Mouse (Mus musculus): ENCODE measurements around the gene Ttbk1. TPM values are rescaled to one million over a fixed set of nuclear protein-coding genes. Genes with fewer than 3 reads are reported as not detected.

The Ttbk1 gene
- polyA plus RNA-seq, 1 experiment from 2014 or later: 3.8 TPM

DNA sequence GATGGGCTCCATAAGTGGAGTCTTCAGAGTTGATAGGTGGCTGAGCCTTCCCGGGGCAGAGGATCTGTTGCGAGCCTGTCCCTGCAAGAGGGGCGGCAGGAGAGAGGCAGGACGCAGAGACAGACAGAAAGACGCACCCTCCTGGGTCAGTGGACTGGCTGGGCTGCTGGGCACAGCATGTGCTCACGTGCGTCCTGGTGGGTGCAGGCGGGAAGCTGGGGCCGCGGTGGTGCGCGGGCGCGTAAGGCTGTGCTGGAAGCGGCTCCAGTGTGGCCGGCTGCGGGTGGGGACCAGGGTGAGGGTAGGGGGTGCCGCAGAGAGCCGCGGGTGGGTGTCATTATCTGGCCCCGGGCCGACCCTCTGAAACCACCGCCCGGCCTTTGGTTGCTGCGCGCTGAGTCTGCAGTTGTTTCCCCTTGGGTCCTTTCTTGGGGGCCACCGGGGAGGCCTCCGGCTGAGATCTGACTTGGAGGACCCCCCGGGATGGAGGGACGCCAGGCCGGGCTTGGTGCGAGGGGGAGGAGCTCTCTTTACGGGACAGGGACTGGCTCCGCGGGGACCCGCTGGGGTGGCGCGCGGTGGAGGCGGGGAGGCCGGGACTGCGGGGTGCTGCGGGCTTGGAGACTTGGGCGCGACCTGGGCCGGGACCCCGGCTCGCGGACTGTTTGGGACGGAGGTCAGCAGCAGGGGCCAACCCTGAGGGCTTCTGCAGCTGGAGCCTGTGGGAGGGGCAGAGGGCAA is 42.5 kb downstream of the Ttbk1 start:
- ATAC-seq (no peak), DNase-seq (ENCODE audit: low spot score) (no peak)
- 5% methylated on average over 44 of the region's 50 CpGs for WGBS
- Histone ChIP-seq H3K9me3 (replicated peaks; ENCODE audit: control insufficient read depth, low read length) (no peaks in the 10 kb centered on the region), H3K27ac (ENCODE audit: low read depth, low read length) (no peak overlapping the region), H3K4me3 (ENCODE audit: low read depth, low read length) (no peak overlapping the region), H3K27me3 (replicated peaks; ENCODE audit: control insufficient read depth, insufficient read depth, low read length) (peaks cover 16% of the 10 kb centered on the region), H3K36me3 (ENCODE audit: control insufficient read depth, insufficient read depth, low read length) (0 out of 2 replicates have a peak, but pooled peaks cover 9% of the 10 kb centered on the region), H3K9ac (ENCODE audit: low read length) (no peak overlapping the region), H3K4me2 (ENCODE audit: low read length) (0 out of 2 replicates have a peak overlapping the region, but pooled peaks have one; percentile 21), H3K4me1 (ENCODE audit: control insufficient read depth, insufficient read depth, low read length) (no peaks in the 10 kb centered on the region)

- H3K27me3 ChIP-seq (replicated peaks; ENCODE audit: control insufficient read depth, insufficient read depth, low read length): no peaks in the 10 kb centered on the region; the same call in 1 of the 2 replicates
- no peaks in the 10 kb centered on the region for H3K9me3 ChIP-seq (replicated peaks; ENCODE audit: control insufficient read depth, low read length)
- no peak overlapping the region for H3K4me3 ChIP-seq (ENCODE audit: low read depth, low read length)
- WGBS: 92% methylated on average over 10 of the region's 10 CpGs
- H3K36me3 ChIP-seq (ENCODE audit: control insufficient read depth, insufficient read depth, low read length): no peaks in the 10 kb centered on the region
- ATAC-seq (no peak), DNase-seq (ENCODE audit: low spot score) (no peak)
- H3K4me1 ChIP-seq (ENCODE audit: control insufficient read depth, insufficient read depth, low read length): no peaks in the 10 kb centered on the region
- no peak overlapping the region for H3K4me2 ChIP-seq (ENCODE audit: low read length)
- H3K27ac ChIP-seq (ENCODE audit: low read depth, low read length): no peak overlapping the region
- no peak overlapping the region for H3K9ac ChIP-seq (ENCODE audit: low read length)
These were observed 48.3 kb downstream of the Ttbk1 start for GRCm38 (mm10) chr17:46439176-46439575.

DNA sequence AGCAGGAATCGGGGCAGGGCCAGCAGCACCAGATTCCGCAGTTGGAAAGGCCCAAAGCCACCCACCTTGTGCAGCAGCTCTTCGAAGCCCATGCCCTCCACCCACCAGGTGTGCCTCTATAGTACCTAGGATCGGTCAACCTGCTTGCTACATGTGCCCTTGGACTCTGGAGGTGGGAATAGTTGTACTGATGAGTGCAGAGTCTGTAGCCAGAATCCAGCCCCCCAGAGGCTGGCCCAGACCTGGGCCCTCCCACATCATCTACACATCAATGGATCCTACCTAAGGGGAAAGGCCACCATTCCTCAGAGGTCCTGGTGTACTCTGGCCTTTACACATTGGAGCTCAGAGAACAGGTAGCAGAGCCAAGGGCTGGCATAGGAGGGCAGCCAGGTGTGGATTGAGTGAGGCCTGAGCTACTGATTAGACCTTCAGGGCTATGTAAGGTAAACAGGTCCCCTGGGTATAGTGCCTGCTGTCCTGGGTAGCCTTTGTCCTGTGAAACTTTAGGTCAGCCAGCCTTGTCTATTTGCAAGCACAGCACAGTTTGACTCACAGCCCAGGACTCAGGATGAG is 49.1 kb downstream of the Ttbk1 start, which contains the start of gene Slc22a7:
TSS of gene Slc22a7 (minus strand) at position 160 of the 576 bp plus-strand sequence.
- H3K4me3 ChIP-seq (ENCODE audit: low read depth, low read length): no peak within 1 kb of the TSS
- H3K27me3 ChIP-seq (replicated peaks; ENCODE audit: control insufficient read depth, insufficient read depth, low read length): no peaks in the 10 kb centered on the region
- H3K9me3 ChIP-seq (replicated peaks; ENCODE audit: control insufficient read depth, low read length): no peaks in the 10 kb centered on the region
- no peak for ATAC-seq
- H3K27ac ChIP-seq (ENCODE audit: low read depth, low read length): no peak within 1 kb of the TSS
- DNase-seq (ENCODE audit: low spot score): no peak
- 95% methylated on average over 4 of the region's 4 CpGs for WGBS
- H3K4me2 ChIP-seq (ENCODE audit: low read length): no peak within 1 kb of the TSS
- H3K4me1 ChIP-seq (ENCODE audit: control insufficient read depth, insufficient read depth, low read length): no peaks in the 10 kb centered on the region
- no peaks in the 10 kb centered on the region for H3K36me3 ChIP-seq (ENCODE audit: control insufficient read depth, insufficient read depth, low read length)
- H3K9ac ChIP-seq (ENCODE audit: low read length): no peak within 1 kb of the TSS; the same call in 1 of the 2 replicates

- Histone ChIP-seq H3K9ac (ENCODE audit: low read length) (no peak overlapping the region; the same call in 1 of the 2 replicates), H3K4me1 (ENCODE audit: control insufficient read depth, insufficient read depth, low read length) (no peaks in the 10 kb centered on the region), H3K27me3 (replicated peaks; ENCODE audit: control insufficient read depth, insufficient read depth, low read length) (no peaks in the 10 kb centered on the region), H3K9me3 (replicated peaks; ENCODE audit: control insufficient read depth, low read length) (no peaks in the 10 kb centered on the region), H3K4me3 (ENCODE audit: low read depth, low read length) (no peak overlapping the region), H3K4me2 (ENCODE audit: low read length) (no peak overlapping the region), H3K27ac (ENCODE audit: low read depth, low read length) (no peak overlapping the region), H3K36me3 (ENCODE audit: control insufficient read depth, insufficient read depth, low read length) (no peaks in the 10 kb centered on the region)
- WGBS: 22% methylated on average over 23 of the region's 23 CpGs
- DNase-seq (ENCODE audit: low spot score) (peak; percentile 66), ATAC-seq (peak; percentile 59)
These were observed 50.7 kb downstream of the Ttbk1 start for GRCm38 (mm10) chr17:46436672-46437366.

GRCm38 (mm10) chr17:46433627-46434026 is 53.8 kb downstream of the Ttbk1 start:
- no peak overlapping the region; the same call in 1 of the 2 replicates for H3K4me3 ChIP-seq (ENCODE audit: low read depth, low read length)
- H3K9me3 ChIP-seq (replicated peaks; ENCODE audit: control insufficient read depth, low read length): no peaks in the 10 kb centered on the region
- no peak overlapping the region for H3K27ac ChIP-seq (ENCODE audit: low read depth, low read length)
- DNase-seq (ENCODE audit: low spot score): no peak
- H3K4me2 ChIP-seq (ENCODE audit: low read length): peak overlapping the region; percentile 36
- no peak for ATAC-seq
- no peaks in the 10 kb centered on the region for H3K27me3 ChIP-seq (replicated peaks; ENCODE audit: control insufficient read depth, insufficient read depth, low read length)
- no peaks in the 10 kb centered on the region; the same call in 1 of the 2 replicates for H3K4me1 ChIP-seq (ENCODE audit: control insufficient read depth, insufficient read depth, low read length)
- H3K9ac ChIP-seq (ENCODE audit: low read length): peak overlapping the region; percentile 17; the same call in 1 of the 2 replicates
- H3K36me3 ChIP-seq (ENCODE audit: control insufficient read depth, insufficient read depth, low read length): no peaks in the 10 kb centered on the region
- 2% methylated on average over 17 of the region's 17 CpGs for WGBS

DNA sequence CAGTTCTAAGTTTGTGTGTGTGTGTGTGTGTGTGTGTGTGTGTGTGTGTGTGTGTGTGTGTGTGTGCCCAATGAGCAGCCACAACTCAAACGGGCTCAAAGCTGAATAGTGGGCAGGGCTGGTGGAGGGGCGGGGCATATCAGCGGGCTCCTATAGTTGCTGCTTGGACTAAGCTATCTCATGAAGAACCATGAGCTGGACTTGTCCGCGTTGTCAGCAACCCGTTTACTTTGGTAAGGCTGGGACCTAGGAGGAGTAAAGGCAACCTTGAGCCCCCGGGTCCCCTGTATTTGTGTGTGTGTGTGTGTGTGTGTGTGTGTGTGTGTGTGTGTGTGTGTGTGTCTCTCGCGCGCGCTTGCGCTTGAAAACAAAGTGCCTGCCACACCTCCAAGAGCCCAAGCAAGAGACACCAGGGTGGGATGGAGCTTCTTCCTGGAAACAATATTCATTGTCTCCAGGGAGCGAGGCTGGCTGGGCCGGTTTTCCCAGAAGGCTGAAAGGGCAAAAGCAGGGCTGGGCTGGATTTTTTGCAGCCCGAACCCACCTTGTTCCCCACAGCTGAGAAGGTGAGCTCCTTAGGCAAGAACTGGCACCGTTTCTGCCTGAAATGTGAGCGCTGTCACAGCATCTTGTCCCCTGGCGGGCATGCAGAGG is 58.6 kb downstream of the Ttbk1 start, which contains the start of gene Crip3:
TSS of gene Crip3 (plus strand) at position 166 of the 654 bp plus-strand sequence.
- ATAC-seq (no peak), DNase-seq (ENCODE audit: low spot score) (no peak)
- no peak within 1 kb of the TSS for H3K9ac ChIP-seq (ENCODE audit: low read length)
- no peaks in the 10 kb centered on the region; the same call in 1 of the 2 replicates for H3K4me1 ChIP-seq (ENCODE audit: control insufficient read depth, insufficient read depth, low read length)
- peak within 1 kb of the TSS; percentile 35 for H3K4me2 ChIP-seq (ENCODE audit: low read length)
- no peaks in the 10 kb centered on the region for H3K36me3 ChIP-seq (ENCODE audit: control insufficient read depth, insufficient read depth, low read length)
- WGBS: 9% methylated on average over 17 of the region's 18 CpGs
- no peaks in the 10 kb centered on the region for H3K27me3 ChIP-seq (replicated peaks; ENCODE audit: control insufficient read depth, insufficient read depth, low read length)
- no peak within 1 kb of the TSS for H3K27ac ChIP-seq (ENCODE audit: low read depth, low read length)
- no peak within 1 kb of the TSS for H3K4me3 ChIP-seq (ENCODE audit: low read depth, low read length)
- no peaks in the 10 kb centered on the region for H3K9me3 ChIP-seq (replicated peaks; ENCODE audit: control insufficient read depth, low read length)

DNA sequence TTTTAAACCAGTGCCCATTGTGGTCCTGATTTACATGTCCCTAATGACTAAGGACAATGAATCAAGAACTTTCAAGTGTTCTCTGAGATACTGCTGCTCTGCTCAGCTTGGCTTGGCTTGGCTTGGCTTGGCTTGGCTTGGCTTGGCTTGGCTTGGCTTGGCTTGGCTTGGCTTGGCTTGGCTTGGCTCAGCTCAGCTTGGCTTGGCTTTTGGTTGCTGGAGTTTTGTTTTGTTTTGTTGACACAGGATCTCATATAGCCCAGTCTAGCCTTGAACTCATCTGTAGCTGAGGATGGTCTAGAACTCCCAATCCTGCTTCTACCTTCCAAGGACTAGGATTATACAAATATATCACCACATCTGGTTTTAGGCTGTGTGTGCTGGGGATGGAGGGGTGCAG is 61.0 kb downstream of the Ttbk1 start:
- DNase-seq (ENCODE audit: low spot score): no peak
- H3K36me3 ChIP-seq (ENCODE audit: control insufficient read depth, insufficient read depth, low read length): no peaks in the 10 kb centered on the region
- no peak overlapping the region for H3K4me2 ChIP-seq (ENCODE audit: low read length)
- H3K4me3 ChIP-seq (ENCODE audit: low read depth, low read length): no peak overlapping the region
- H3K27me3 ChIP-seq (replicated peaks; ENCODE audit: control insufficient read depth, insufficient read depth, low read length): no peaks in the 10 kb centered on the region
- no peak overlapping the region for H3K9ac ChIP-seq (ENCODE audit: low read length)
- no peaks in the 10 kb centered on the region; the same call in 1 of the 2 replicates for H3K4me1 ChIP-seq (ENCODE audit: control insufficient read depth, insufficient read depth, low read length)
- ATAC-seq: no peak
- H3K27ac ChIP-seq (ENCODE audit: low read depth, low read length): no peak overlapping the region
- no peaks in the 10 kb centered on the region for H3K9me3 ChIP-seq (replicated peaks; ENCODE audit: control insufficient read depth, low read length)

DNA sequence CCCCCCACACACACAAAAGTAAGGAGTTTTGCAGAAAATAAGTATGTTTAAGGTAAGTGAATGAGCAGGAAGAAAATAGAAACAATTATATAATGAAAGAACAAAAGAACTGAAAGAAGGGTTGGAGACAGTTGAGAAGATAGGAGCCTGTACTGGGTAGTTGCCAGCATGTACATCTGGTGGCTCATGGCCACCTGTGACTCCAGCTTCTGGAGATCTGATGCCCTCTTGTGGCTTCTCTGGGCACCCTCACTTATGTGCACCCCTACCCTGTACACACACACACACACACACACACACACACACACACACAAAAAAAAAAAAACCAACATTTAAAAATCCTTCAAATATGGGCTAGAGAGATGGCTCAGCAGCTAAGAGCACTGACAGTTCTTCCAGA is 67.8 kb downstream of the Ttbk1 start:
- Histone ChIP-seq H3K4me3 (ENCODE audit: low read depth, low read length) (no peak overlapping the region), H3K27ac (ENCODE audit: low read depth, low read length) (no peak overlapping the region), H3K9me3 (replicated peaks; ENCODE audit: control insufficient read depth, low read length) (no peaks in the 10 kb centered on the region), H3K36me3 (ENCODE audit: control insufficient read depth, insufficient read depth, low read length) (peaks cover 5% of the 10 kb centered on the region), H3K27me3 (replicated peaks; ENCODE audit: control insufficient read depth, insufficient read depth, low read length) (no peaks in the 10 kb centered on the region), H3K9ac (ENCODE audit: low read length) (no peak overlapping the region), H3K4me1 (ENCODE audit: control insufficient read depth, insufficient read depth, low read length) (no peaks in the 10 kb centered on the region), H3K4me2 (ENCODE audit: low read length) (no peak overlapping the region)
- DNase-seq (ENCODE audit: low spot score) (no peak), ATAC-seq (no peak)
